Mouse (Mus musculus): Measurements from ENCODE around the gene Zfp82.

DNA sequence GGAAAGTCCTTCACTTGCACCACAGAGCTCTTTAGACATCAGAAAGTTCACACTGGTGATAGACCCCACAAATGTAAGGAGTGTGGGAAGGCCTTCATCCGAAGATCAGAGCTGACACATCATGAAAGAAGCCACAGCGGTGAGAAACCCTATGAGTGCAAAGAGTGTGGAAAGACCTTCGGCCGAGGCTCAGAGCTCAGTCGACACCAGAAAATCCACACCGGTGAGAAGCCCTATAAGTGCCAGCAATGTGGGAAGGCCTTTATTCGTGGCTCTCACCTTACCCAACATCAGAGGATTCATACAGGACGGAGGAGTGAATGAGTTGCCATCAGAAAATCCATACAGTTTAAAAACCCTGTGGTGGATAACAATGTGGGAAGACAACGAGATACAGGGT, 49.4 kb downstream of the Zfp82 start:
- TF ChIP-seq CTCF (IDR thresholded peaks at IDR 0.05; ENCODE audit: low read depth) (no peak), EP300 (IDR thresholded peaks at IDR 0.05; ENCODE audit: low read depth) (no peak)

Data from liver, embryonic 14.5 days (tissue).